Mouse (Mus musculus): ENCODE results near the gene Gm5965. TPM values are rescaled to one million over a fixed set of nuclear protein-coding genes. Genes with fewer than 3 reads are reported as not detected.

The Gm5965 gene
- polyA plus RNA-seq, 1 experiment: not detected

Other genes starting within 250 kb of the Gm5965 start
- not detected in 2 replicates for gene Cldn8, start 214.7 kb upstream of the Gm5965 start, polyA plus RNA-seq (2012; ENCODE audit: insufficient read depth, insufficient read length, missing spikeins)
- not detected in 2 replicates for gene Krtap24-1, start 165.6 kb upstream of the Gm5965 start, polyA plus RNA-seq (2012; ENCODE audit: insufficient read depth, insufficient read length, missing spikeins)
- not detected in 2 replicates for gene 2310079G19Rik, start 150.2 kb upstream of the Gm5965 start, polyA plus RNA-seq (2012; ENCODE audit: insufficient read depth, insufficient read length, missing spikeins)
- not detected in 2 replicates for gene Krtap26-1, start 130.1 kb upstream of the Gm5965 start, polyA plus RNA-seq (2012; ENCODE audit: insufficient read depth, insufficient read length, missing spikeins)
- gene Krtap27-1, start 106.2 kb upstream of the Gm5965 start, polyA plus RNA-seq (2012; ENCODE audit: insufficient read depth, insufficient read length, missing spikeins): not detected in 2 replicates
- not detected in 2 replicates for gene 2310061N02Rik, start 69.9 kb upstream of the Gm5965 start, polyA plus RNA-seq (2012; ENCODE audit: insufficient read depth, insufficient read length, missing spikeins)
- gene Krtap13-1, start 49.0 kb upstream of the Gm5965 start, polyA plus RNA-seq (2012; ENCODE audit: insufficient read depth, insufficient read length, missing spikeins): not detected in 2 replicates
- not detected in 2 replicates for gene Krtap13, start 26.3 kb upstream of the Gm5965 start, polyA plus RNA-seq (2012; ENCODE audit: insufficient read depth, insufficient read length, missing spikeins)
- gene 2310034C09Rik, start 19.0 kb upstream of the Gm5965 start, polyA plus RNA-seq (2012; ENCODE audit: insufficient read depth, insufficient read length, missing spikeins): not detected in 2 replicates
- not detected in 2 replicates for gene 2310057N15Rik, start 3.7 kb upstream of the Gm5965 start, polyA plus RNA-seq (2012; ENCODE audit: insufficient read depth, insufficient read length, missing spikeins)
- not detected in 2 replicates for gene Gm20741, start 34.3 kb downstream of the Gm5965 start, polyA plus RNA-seq (2012; ENCODE audit: insufficient read depth, insufficient read length, missing spikeins)
- not detected in 2 replicates for gene Krtap15, start 42.3 kb downstream of the Gm5965 start, polyA plus RNA-seq (2012; ENCODE audit: insufficient read depth, insufficient read length, missing spikeins)
- gene Krtap14, start 48.2 kb downstream of the Gm5965 start, polyA plus RNA-seq (2012; ENCODE audit: insufficient read depth, insufficient read length, missing spikeins): not detected in 2 replicates
- not detected in 2 replicates for gene Krtap19-1, start 91.5 kb downstream of the Gm5965 start, polyA plus RNA-seq (2012; ENCODE audit: insufficient read depth, insufficient read length, missing spikeins)
- not detected in 2 replicates for gene Krtap19-2, start 96.4 kb downstream of the Gm5965 start, polyA plus RNA-seq (2012; ENCODE audit: insufficient read depth, insufficient read length, missing spikeins)
- not detected in 2 replicates for gene Krtap19-3, start 100.1 kb downstream of the Gm5965 start, polyA plus RNA-seq (2012; ENCODE audit: insufficient read depth, insufficient read length, missing spikeins)
- gene Krtap19-4, start 107.2 kb downstream of the Gm5965 start, polyA plus RNA-seq (2012; ENCODE audit: insufficient read depth, insufficient read length, missing spikeins): not detected in 2 replicates
- not detected in 2 replicates for gene Krtap19-5, start 118.6 kb downstream of the Gm5965 start, polyA plus RNA-seq (2012; ENCODE audit: insufficient read depth, insufficient read length, missing spikeins)
- gene Krtap19-9b, start 154.4 kb downstream of the Gm5965 start, polyA plus RNA-seq (2012; ENCODE audit: insufficient read depth, insufficient read length, missing spikeins): not detected in 2 replicates
- not detected in 2 replicates for gene Krtap16-3, start 185.0 kb downstream of the Gm5965 start, polyA plus RNA-seq (2012; ENCODE audit: insufficient read depth, insufficient read length, missing spikeins)
- gene Krtap22-2, start 232.9 kb downstream of the Gm5965 start, polyA plus RNA-seq (2012; ENCODE audit: insufficient read depth, insufficient read length, missing spikeins): not detected in 2 replicates
- not detected in 2 replicates for gene Gm10229, start 237.4 kb downstream of the Gm5965 start, polyA plus RNA-seq (2012; ENCODE audit: insufficient read depth, insufficient read length, missing spikeins)

Measured in brown adipose tissue, adult 24 weeks (tissue).